Mouse (Mus musculus) layer of hippocampus, adult 9-11 months (tissue): ENCODE data around the gene Spaca4.

ENCODE experiments used
- DNase-seq: peaks from one replicate; pipeline ENCODE4 v3.0.0; 2022

The Spaca4 gene

DNA sequence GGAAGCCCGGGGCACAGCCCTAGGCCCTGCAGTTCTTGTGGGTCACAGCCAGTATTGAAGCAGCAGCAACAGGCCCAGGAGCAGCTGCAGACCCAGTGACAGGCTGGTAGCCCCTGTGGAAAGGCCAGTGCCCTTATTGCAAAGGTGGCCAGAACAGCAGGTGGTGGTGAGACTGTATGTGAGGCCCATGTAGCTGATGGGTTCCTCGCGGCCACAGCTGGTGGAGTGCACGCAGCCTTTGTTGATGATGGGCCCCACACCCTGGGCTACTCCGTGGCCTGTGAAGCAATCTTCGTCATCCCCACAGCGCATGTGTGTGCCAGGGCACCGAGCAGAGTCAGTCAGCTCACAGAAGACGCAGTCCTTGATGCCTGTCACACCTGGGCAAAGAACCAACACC, 462 bp downstream of the Spaca4 start:
- DNase-seq = no peak

DNA sequence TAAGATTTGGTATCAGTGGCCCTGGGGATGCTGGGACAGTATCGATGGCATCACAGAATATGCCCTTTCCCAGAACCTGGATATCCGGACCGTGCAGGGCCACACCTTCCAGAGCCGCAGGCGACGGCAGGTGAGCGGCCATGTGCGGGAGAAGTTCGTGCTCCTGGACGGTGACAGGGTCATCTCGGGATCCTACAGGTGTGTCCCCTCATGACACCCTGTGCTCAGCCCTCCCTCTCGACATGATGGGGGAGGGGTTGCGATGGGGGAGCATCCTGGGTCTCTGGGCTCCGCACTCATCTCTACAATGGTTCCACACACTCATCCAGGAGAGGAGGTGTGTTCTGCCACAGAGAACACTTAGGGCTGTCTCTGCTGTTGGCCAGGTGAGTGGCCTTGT, 1.8 kb downstream of the Spaca4 start:
- no peak for DNase-seq

DNA sequence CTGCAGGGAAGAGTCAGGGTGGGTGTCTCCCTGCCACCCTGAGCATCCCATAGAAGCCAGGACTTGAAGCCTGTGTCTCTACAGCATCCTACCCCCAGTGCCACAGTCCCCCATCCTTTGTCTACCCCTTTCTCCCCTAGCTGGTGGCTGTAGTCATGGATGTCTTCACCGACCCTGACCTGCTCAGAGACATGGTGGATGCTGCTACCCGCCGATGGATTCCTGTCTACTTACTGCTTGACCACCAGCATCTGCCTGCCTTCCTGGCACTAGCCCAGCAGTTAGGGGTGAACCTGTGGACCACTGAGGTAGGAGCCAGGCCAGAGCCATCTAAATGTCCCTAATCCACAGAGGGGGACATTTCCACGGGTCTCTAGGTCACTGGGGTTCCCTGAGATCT, 2.3 kb downstream of the Spaca4 start:
- DNase-seq = no peak

DNA sequence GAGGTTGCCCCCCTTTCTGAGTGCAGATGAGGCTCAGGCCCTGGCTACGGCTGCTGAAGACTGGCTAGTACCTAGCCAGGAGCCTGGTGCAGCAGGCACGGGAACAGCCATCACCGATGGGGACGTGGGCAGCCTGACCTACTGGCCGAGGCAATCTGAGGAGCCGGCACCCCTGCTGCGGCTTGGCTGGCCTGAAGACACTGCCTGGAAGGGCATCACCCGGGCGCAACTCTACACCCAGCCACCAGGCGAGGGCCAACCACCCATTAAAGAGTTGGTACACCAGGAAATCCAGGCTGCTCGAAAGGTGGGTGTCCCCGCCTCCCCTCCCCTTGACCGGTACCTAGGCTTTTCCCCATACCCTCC, 3.3 kb downstream of the Spaca4 start:
- DNase-seq = no peak

DNA sequence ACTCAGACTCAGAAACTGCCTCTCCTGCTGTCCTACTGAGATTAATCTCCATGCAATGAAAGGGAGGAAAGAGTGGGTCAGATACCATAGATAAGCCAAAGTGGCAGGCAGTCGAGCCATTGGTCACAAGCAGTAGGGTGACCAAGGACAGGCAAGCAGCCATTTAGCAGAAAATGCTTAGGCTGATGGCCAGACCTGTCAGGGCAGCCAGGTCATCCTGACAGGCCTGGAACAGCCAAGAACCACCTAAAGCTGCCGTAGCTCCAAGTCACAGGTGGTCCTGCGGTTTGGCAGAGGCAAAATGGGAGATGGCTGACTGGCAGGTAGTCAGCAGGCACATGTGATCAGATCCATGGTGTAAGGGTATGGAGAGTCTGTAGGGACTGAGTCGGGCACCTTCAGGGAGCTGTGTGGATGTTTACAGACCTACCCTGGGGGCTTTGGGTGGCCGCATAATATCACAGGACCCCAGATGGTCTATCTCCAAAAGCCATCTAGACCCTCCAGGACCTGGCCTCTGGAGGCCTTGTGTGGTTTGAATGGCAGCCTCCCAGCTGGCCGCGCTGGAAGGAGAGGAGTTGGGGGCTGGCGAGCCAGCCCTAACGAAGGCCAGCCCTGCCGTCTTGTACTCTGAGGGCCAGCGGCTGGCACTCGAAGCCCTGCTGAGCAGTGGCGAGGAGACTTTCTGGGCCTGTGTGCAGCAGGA, 3.8 kb downstream of the Spaca4 start:
- no peak for DNase-seq

DNA sequence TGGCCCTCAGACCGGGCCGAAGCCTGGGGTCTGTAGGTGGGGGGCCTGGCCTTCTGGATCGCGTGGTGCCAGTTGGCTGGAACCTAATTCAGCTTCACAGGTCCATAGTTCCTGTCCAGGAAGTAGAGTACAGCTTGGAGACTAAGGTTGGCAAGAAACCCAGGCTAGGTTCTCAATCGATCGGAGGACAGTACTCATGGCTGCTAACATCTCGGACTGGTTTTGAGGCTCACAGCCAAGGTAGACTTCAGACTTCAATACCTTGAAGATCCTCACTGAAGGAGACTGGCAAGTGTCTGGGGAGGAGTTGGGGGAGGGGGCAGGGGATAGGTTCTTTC, 4.4 kb downstream of the Spaca4 start:
- no peak for DNase-seq

DNA sequence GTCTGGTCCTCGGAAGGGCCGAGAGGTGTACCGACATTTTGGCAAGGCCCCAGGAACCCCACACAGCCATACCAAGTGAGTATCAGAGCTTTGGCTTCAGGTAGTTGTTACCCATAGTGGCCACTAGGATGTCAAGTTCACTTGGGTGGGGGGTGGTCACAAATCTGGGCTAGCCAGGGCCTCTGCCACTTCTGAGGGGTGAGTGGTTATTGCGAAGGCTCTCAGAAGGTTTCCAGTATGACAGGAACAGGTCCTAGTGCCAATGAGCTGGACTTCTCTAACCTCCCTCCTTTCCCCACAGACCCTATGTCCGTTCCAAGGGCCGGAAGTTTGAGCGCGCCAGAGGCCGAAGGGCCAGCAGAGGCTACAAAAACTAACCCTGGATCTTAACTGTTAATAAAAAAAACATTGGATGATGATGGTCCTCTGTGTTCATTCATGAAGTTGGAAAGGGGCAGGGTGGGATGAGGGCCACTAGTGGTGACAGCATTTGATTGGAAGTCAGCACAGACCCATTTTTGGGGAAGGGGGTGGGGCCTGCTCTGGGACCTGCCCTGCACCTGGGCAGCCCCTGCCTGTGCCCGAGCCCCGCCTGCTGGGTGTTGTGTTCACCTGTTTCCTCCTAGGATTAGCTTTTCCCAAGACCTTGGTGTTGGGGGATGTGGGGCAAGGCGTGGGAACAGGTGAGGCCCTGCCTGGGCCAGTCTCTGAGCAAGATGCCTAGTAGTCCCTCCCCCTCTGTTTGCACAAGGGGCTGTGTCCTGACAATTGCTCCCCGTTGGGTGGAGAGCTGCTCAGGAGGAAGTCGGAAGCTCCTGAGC, 5.0 kb downstream of the Spaca4 start, which contains the start of gene Fam83e:
Gene Fam83e, plus strand, starts transcription at position 800 of the 821 bp plus-strand sequence.
- no peak for DNase-seq

DNA sequence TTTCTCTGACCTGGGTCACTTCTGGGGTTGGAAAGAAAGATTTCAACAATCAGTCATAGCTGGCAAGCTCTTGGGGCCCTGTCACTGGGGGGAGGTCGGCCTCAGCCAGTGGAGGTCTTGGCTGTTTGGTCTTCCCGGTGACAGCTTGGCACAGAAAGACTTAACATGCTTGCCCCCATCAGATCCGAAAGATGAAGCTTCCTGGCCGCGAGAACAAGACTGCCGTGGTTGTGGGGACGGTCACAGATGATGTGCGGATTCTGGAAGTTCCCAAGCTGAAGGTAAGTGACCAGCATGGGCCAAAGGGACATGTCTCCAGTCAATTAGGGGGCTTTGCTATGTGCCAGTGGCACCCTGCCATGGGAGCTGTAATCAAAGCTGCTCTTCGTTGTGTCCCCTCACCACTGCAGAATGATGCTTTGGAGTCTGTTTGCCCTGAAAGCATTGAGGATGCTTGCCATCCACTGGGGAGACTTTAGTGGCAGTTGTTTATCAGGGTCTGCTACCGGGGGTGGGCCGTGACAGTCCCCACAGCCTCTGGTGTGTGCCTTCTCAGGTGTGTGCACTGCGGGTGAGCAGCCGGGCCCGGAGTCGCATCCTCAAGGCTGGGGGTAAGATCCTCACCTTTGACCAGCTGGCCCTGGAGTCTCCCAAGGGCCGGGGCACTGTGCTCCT, 5.7 kb downstream of the Spaca4 start:
- no peak for DNase-seq

DNA sequence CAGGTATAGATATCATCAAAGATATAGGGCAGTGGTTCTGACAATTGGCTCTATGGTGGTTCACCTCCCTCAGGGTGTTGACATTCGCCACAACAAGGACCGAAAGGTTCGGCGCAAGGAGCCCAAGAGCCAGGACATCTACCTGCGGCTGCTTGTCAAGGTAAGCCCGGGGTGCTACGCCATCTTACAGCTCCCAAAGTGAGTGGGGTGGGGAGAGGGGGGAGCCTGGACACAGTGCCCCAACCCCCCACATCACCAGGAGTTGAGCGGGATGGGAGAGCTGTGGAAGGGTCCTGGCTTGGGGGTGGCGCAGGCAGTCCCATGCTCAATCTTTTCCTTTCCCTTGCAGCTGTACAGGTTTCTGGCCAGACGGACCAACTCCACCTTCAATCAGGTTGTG, 6.4 kb downstream of the Spaca4 start:
- DNase-seq = no peak

DNA sequence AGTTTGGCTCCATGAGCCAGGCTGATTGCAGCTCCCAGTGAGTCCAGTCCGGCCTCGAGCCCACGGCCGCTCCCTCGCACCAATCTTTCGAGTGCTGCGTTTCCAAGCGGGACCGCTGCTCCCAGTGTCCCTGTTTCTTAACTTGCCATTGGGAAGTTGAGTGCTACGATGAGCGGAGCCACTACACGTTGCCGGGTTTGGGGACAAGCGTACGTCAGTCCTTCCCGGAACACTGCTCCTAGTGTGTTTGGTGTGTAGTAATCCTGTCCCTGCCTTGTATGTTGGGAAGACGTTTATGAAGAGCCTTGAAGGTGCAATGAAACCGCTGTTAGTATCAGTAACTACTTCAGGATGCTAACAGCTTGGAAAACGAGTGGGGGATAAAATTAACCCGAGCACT, 7.3 kb downstream of the Spaca4 start:
- no peak for DNase-seq

DNA sequence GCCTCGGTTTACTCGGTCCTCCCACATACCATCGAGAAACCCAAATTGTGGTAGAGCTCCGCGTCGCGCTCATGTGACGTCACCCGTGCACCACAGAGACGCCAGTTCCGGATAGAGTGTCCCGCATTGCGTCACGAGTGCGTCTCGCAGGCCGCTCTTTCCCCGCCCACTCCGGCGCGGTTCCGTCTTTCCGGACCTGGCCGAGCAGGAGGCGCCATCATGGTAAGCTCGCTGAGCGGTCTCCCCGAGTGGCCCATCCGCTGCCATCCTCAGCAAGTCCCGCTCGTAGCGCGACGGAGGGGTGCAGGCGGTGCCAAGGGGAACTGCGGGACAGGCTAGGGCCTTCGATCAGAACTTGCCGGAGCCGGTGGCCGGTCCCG, 7.7 kb downstream of the Spaca4 start, which contains the start of gene Sphk2:
Gene Sphk2, minus strand, starts transcription at position 85 of the 380 bp plus-strand sequence.
- DNase-seq = peak; percentile 99

DNA sequence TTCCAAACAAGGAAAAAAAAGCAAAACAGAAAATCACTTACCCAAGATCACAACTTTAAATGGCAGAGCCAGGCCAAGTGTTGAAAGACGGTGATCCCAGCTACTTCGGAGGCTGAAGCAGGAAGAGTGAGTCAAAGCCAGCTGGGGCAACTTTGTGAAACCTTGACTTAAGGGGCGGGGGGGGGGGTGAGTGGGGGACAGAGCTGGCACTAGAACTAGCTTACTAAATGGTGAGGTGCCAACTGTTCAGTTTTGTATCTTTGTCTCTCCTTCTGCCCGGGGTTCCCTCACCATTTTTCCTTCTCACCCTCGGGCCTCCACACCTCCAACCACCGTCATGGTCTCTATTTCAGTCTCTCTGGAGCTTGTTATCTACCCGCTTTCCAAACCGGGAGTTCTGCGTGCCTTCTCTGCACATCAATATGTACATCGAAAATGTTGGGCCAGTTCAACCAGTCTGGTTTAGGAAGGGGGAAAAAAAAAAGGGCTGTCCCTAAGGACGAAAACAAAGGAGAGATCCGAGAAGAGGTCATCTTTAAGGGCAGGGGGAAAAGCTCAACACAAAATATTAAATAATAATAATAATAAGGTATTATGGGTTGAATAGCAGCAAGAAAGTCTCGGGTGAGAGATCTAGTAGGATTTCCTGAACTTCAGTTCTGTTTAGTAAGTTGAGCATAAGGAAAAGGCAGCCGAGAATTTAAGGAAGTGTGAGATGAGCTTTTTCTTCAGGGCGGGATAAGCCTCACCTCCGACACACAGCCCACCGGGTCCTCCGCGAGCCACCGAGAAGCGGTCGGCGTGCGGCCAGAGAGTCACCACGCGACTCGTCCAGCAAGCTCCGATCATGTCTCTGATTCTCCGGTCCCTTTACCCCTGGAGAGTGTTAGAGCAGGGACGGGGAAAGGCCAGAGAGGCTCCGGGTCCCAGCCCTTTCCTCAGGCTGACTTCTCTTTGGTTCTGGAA, 8.4 kb downstream of the Spaca4 start:
- DNase-seq = no peak

DNA sequence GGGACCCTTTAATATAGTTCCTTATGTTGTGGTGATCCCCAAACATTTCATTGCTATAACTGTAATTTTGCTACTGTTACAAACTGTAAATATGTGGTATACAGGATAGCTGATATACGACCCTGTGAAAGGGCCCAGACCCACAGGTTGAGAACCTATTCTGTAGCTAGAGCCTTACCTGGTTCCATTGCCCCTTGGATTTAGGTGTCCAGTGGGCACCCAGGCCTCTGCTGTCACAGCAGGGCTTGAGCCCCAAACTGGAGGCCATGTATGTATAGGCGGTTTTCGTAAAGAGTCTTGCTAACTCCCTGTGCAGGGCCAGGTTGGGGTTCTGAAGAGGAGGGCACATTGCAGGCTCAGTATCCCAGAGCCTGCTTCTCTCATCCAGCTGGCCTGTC, 9.2 kb downstream of the Spaca4 start:
- no peak for DNase-seq

DNA sequence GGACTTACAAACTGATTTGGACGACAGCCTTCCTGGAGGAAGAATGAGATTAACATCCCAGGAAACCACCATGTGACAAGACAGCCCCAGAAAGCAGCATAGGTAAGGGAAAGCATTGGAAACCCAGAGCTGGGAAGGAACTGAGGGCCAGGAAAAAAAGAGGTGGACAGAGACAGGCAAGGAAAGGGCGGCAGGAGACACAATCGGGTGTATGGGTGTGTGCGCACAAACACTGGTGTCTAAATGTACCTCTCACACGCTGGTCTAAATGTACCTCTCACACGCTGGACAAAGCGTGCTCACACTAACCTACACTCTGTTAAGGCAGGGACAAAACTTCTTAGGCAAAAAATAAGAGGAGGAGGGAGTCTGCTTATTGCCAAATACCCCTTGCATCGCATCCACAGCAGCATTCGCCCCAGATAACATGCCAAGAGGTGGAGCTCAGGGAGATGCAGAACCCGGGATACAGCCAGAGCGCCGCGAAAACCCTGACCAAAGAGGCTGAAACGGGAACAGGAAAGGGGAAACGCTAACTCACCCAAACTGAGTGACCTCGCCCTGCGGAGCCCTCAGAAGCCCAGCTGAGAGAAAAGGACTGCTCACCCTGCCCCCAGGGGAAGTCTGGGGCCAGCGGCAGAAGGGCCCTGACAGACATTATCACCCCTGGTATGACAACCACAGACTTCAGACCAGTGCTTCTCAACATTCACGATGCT, 9.7 kb downstream of the Spaca4 start:
- DNase-seq = peak; percentile 63

DNA sequence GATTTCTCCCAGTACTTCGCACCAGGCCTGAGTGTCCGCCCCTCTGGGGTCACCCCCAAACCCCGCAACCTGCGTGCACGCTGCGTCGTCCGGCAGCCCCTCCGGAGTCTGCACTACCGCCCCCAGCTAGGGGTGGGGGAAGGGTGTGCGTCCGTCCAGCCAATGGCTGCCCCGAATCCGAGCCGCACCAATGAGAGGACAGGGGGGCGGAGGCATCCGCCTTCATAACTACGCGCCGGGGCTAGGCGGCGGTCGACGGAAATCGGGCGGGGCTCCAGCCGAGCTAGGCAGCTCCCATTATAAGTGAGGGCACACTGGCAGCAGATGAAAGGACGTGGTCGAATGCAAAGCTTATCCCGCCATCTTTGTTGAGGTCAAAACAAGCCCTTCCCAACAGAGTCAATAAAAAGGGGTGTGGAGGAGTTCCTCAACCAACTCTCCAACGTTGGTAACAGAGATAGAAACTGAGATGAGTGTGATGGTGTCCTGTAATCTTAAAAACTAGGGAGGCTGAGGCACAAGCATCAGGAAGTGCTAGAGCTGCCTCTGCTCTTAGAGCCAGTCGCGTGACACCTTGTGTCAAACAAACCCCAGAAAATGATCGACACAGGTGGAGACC, 10.4 kb downstream of the Spaca4 start, which contains the start of gene Rpl18:
Gene Rpl18, plus strand, starts transcription at position 368 of the 619 bp plus-strand sequence.
- DNase-seq = peak; percentile 99

DNA sequence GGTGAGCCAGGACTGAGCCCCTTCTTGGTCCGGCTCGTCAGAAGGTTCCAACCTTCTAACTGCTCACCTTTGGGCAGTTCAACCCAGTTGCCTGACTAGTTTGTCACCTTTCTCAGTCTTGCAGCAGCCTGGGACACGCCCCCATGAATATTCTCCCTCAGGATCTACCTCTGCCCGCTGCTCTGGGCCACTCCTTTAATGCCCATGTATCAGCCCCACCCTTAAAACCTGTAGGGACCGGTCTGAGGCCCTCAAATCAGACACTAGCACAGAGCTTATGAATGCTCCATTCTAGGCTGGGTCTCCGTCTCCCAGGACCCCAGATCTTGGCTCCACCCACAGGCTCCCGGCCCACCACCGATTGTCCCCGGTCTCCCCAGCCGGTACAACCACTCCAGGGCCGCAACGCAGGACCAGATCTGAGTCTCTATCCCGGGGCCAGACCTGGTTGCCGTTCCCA, 11.0 kb downstream of the Spaca4 start:
- no peak for DNase-seq

DNA sequence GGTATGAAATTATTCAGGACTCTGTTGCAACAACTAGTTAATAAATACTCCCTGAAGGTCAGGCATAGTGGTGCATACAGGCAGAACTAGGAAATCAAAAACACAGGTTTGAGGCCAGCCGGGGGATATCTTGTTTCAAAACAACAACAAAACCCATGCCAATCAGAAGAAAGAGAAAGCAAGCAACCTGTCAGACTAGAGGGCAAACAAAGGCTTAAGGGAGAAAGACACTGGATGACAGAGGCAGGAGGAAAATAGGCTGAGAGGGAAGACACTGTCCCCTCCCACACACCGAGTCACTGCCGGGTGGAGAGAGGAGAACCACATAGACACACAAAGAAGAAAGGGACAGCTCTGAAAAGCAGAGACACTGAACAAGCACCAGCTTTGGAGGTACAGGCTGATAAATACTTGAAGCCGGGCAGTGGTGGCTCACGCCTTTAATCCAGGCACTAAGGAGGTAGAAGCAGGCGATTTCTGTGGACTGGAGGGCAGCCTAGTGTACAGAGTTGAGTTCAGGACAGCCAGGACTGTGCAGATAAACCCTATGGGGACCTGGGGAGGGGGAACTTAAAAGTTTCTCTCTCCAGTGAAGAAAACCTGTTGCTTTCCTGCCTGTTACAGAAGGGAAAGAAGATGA, 11.6 kb downstream of the Spaca4 start:
- DNase-seq = no peak

DNA sequence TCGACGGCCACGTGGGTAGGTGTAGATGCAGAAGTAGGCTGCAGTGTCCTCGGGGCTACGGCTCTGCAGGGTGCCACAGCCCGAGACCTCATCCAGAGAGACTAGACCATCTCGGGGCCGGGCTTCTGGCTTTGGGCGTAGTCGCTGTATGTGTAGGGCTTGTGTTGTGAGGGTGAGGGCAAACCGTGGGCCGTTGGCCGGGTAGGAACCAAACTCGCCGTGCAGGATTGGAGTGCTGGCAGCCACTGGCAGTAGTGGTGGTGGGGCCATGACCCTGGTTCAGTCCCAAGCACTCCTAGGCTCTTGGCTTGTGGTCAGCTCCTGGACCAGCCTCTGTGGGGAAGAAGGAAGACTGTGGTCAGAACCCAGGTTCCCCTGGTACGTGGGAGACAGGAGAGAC, 12.2 kb downstream of the Spaca4 start:
- no peak for DNase-seq

DNA sequence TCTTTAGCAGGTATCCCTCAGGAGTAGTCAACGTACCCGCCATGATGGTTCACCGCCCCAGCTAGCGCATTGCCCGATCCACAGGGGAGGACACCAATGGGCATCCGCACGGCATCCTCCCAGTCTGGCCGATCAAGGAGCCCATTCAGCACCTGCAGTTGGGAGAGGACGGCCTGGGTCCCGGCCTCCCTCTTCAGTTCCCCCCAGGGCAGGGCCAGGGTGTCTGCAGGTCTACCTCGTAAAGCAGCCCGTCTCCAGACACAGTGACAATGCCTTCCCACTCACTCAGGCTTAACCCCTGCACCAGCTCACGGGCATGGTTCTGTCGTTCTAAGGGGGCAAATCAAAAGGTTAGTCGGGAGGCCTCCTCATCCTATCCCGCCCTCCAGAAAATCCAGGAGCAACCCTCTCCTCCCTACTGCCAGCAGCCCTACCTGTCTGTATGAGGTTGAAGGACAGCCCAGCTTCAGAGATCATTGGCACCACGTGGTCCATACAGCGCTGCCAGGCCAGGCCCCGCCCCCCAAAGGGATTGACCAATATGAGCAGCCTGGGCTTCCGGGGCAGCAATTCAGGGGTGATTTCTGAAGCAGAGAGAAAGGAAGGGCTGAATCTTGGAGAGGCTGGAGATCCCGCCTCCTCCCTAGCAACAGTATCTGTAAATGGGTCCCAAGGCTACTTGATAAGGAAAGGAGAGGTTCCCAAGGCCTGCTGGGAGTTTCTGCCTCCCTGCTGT, 13.4 kb downstream of the Spaca4 start:
- peak; percentile 61 for DNase-seq
